Comparison of ENCODE assay signal across 32 mouse cellular contexts in the genomic region with DNA sequence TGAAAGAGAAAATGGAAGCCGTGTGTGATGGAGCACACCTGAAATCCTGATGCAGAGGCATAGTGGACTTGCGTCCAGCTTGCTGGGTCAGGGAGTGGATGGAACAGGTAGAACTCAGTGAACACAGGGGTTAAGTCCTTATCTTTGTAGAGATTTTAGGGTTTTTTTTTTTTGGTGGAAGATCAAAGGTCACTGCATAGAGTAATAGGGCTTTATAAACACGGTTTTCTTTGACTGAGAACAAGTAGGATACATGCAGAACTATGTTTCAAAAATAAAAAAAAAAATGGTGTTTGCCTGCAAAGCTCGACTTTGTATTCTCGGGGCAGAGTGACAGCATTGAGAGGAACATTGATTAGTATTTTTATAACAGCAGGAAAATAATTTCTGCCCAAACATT.
"Had no signal": no experiment of that assay in that cellular context is flagged by ENCODE, and none has a peak within 500 bp of the region (broad histone marks: within the 10 kb centered on the region; RNA-seq: fewer than 3 reads in every experiment).

No protein-coding gene starts in this region.

- H3K4me2 ChIP-seq: limb, embryonic 12.5 days; limb, embryonic 13.5 days; limb, embryonic 15.5 days; liver, embryonic 12.5 days; liver, embryonic 13.5 days; liver, embryonic 15.5 days; lung, embryonic 14.5 days; lung, embryonic 15.5 days; midbrain, embryonic 11.5 days; midbrain, embryonic 12.5 days; midbrain, embryonic 13.5 days; midbrain, embryonic 15.5 days; neural tube, embryonic 12.5 days had no signal

- H3K9ac ChIP-seq: limb, embryonic 12.5 days; limb, embryonic 13.5 days; limb, embryonic 15.5 days; liver, embryonic 12.5 days; liver, embryonic 13.5 days; liver, embryonic 14.5 days; liver, embryonic 15.5 days; liver, postnatal 0 days; lung, embryonic 14.5 days; lung, embryonic 15.5 days; midbrain, embryonic 12.5 days; midbrain, embryonic 13.5 days; midbrain, embryonic 15.5 days; neural tube, embryonic 12.5 days had no signal

- H3K27ac ChIP-seq: left cerebral cortex, adult 2 months; limb, embryonic 10.5 days; limb, embryonic 12.5 days; limb, embryonic 13.5 days; limb, embryonic 15.5 days; liver, embryonic 12.5 days; liver, embryonic 13.5 days; liver, embryonic 14.5 days; liver, embryonic 15.5 days; lung, embryonic 15.5 days; macrophage; midbrain, embryonic 10.5 days; midbrain, embryonic 12.5 days; midbrain, embryonic 13.5 days; midbrain, embryonic 15.5 days; neural tube, embryonic 12.5 days had no signal

- H3K9me3 ChIP-seq: limb, embryonic 10.5 days; limb, embryonic 12.5 days; limb, embryonic 15.5 days; liver, embryonic 12.5 days; liver, embryonic 13.5 days; liver, embryonic 15.5 days; lung, embryonic 15.5 days; midbrain, embryonic 10.5 days; midbrain, embryonic 12.5 days; midbrain, embryonic 13.5 days; midbrain, embryonic 15.5 days; neural tube, embryonic 12.5 days had no signal

- H3K27me3 ChIP-seq: limb, embryonic 12.5 days; limb, embryonic 13.5 days; limb, embryonic 15.5 days; liver, embryonic 12.5 days; liver, embryonic 13.5 days; liver, embryonic 15.5 days; lung, embryonic 15.5 days; megakaryocyte, embryonic 14.5 days; midbrain, embryonic 13.5 days; midbrain, embryonic 15.5 days; neural tube, embryonic 12.5 days had no signal

- H3K4me3 ChIP-seq: left cerebral cortex, adult 2 months; limb, embryonic 10.5 days; limb, embryonic 12.5 days; limb, embryonic 13.5 days; limb, embryonic 15.5 days; liver, embryonic 12.5 days; liver, embryonic 13.5 days; liver, embryonic 15.5 days; lung, embryonic 15.5 days; megakaryocyte, embryonic 14.5 days; midbrain, embryonic 10.5 days; midbrain, embryonic 12.5 days; midbrain, embryonic 13.5 days; midbrain, embryonic 15.5 days; myocyte; neural tube, embryonic 12.5 days had no signal

- H3K36me3 ChIP-seq: limb, embryonic 10.5 days; limb, embryonic 12.5 days; limb, embryonic 13.5 days; limb, embryonic 15.5 days; liver, embryonic 12.5 days; liver, embryonic 13.5 days; liver, embryonic 15.5 days; lung, embryonic 15.5 days; midbrain, embryonic 12.5 days; midbrain, embryonic 13.5 days; midbrain, embryonic 15.5 days; neural tube, embryonic 12.5 days had no signal

- H3K4me1 ChIP-seq: limb, embryonic 10.5 days; liver, embryonic 12.5 days; liver, embryonic 13.5 days; liver, embryonic 15.5 days; lung, embryonic 15.5 days; megakaryocyte, embryonic 14.5 days; midbrain, embryonic 10.5 days; midbrain, embryonic 12.5 days; midbrain, embryonic 13.5 days; midbrain, embryonic 15.5 days; neural tube, embryonic 12.5 days had no signal

- ATAC-seq: liver, embryonic 12.5 days; liver, postnatal 0 days; lung, postnatal 0 days; midbrain, embryonic 13.5 days; midbrain, embryonic 15.5 days; midbrain, embryonic 16.5 days had no signal

- DNase-seq: left cerebral cortex, postnatal 4 days; liver; liver, embryonic 13.5 days; liver, postnatal 0 days; lung, adult 18-20 months; lung, adult 2 months; lung, embryonic 14.5 days; lung, postnatal 10 days; lung, postnatal 14 days; lung, postnatal 36 days; lung, postnatal 4 days; midbrain, embryonic 14.5 days had no signal
